Mouse (Mus musculus) G1E (cell line): ENCODE measurements around the gene Pnrc1.

Source experiments
- CTCF ChIP-seq: IDR thresholded peaks from 2 replicates; pipeline ENCODE4 v1.5.1; 2012; ENCODE audit warnings: low read depth, low read length, inconsistent platforms, mixed read lengths
- GATA1 ChIP-seq: IDR thresholded peaks from 2 replicates; pipeline ENCODE4 v1.6.1; 2012; ENCODE audit warnings: borderline replicate concordance, low read length, inconsistent platforms, mixed read lengths
- POLR2AphosphoS5 ChIP-seq: IDR thresholded peaks from 2 replicates; pipeline ENCODE4 v1.6.1; 2012; ENCODE audit warnings: low read depth, low read length, inconsistent platforms; ENCODE audit not compliant: insufficient replicate concordance

- TF ChIP-seq CTCF = no peak
- TF ChIP-seq POLR2AphosphoS5 = no peak
- no peak for TF ChIP-seq GATA1
Measured at GRCm38 (mm10) chr4:33229639-33230038, 60.3 kb downstream of the Pnrc1 start.
